Mouse (Mus musculus) erythroblast, embryonic 14.5 days (primary cell): ENCODE results near the gene Vstm4.

ENCODE experiments used
- GATA1 ChIP-seq: IDR thresholded peaks from 2 replicates; pipeline ENCODE4 v1.6.1; 2012; ENCODE audit warnings: low read length, inconsistent platforms, mixed read lengths
- TAL1 ChIP-seq: IDR thresholded peaks from 3 replicates; pipeline ENCODE4 v1.6.1; 2012; ENCODE audit warnings: low read length, inconsistent platforms, mixed read lengths

DNA sequence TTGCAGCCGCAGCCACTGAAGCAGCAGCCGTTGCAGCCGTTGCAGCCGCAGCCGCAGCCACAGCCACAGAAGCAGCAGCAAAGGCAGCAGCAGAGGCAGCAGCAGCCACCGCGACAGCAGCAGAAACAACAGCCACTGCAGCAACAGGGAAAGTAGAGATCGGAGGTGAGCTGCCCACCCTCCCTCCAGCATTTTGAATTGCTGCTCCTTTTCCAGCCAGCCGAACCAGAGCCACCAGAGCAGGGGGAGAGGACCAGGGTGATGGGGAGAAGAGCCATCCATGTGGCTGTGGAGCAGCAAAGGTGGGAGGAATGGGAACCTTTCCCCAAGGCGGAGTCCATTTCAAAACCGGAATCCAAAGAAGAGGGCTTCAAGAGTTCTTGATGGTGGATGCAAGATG lies 20.4 kb upstream of the Vstm4 start:
- TF ChIP-seq TAL1 = no peak
- TF ChIP-seq GATA1 = no peak
